Mouse (Mus musculus) hindbrain, embryonic 10.5 days (tissue): ENCODE results near the gene Fen1. TPM values are rescaled to one million over a fixed set of nuclear protein-coding genes. Genes with fewer than 3 reads are reported as not detected.

Source experiments
- DNase-seq: peaks from one replicate; pipeline ENCODE4 v3.0.0-alpha.2; 2017; ENCODE audit warnings: low spot score
- H3K27ac ChIP-seq: fragments of 300-500 bp; sonication (generic); 2 replicates; pipeline ENCODE4 v1.5.1; 2016; ENCODE audit warnings: mild to moderate bottlenecking, moderate library complexity
- H3K27me3 ChIP-seq: fragments of 300-500 bp; sonication (generic); 2 replicates; pipeline ENCODE4 v1.6.1; 2016; ENCODE audit warnings: mild to moderate bottlenecking; ENCODE audit not compliant: poor library complexity, insufficient read depth, severe bottlenecking
- H3K36me3 ChIP-seq: fragments of 300-500 bp; sonication (generic); 2 replicates; pipeline ENCODE4 v1.6.1; 2016; ENCODE audit warnings: mild to moderate bottlenecking, moderate library complexity
- H3K4me1 ChIP-seq: fragments of 300-500 bp; sonication (generic); replicated peaks from 2 replicates; pipeline ENCODE4 v1.6.1; 2016; ENCODE audit warnings: mild to moderate bottlenecking
- H3K4me3 ChIP-seq: fragments of 300-500 bp; sonication (generic); 2 replicates; pipeline ENCODE4 v1.5.1; 2016; ENCODE audit warnings: mild to moderate bottlenecking, moderate library complexity
- H3K9me3 ChIP-seq: fragments of 300-500 bp; sonication (generic); 2 replicates; pipeline ENCODE4 v1.6.1; 2016; ENCODE audit warnings: mild to moderate bottlenecking, moderate library complexity
- WGBS: fragments of 180-500 bp; shearing (Covaris S2); methylation state at CpG from one replicate; pipeline ENCODE4 v1.1.7; 2016; 5-methylcytosine and 5-hydroxymethylcytosine counted together
- polyA plus RNA-seq: library from polyadenylated mRNA; unstranded; fragments of >200 nt; fragmentation: Nextera tagmentation; extraction: Ambion mirVana; gene quantifications from 2 replicates; pipeline ENCODE4 v1.2.1, GENCODE M21; 2016

The Fen1 gene
- polyA plus RNA-seq, 1 experiment from 2014 or later = 135 TPM

GRCm38 (mm10) chr19:10231871-10232270 lies 27.9 kb upstream of the Fen1 start:
- no peak overlapping the region for H3K27ac ChIP-seq
- WGBS = 16% methylated on average over 5 of the region's 5 CpGs
- DNase-seq = no peak

GRCm38 (mm10) chr19:10231016-10231415 lies 27.0 kb upstream of the Fen1 start:
- WGBS = 10% methylated on average over 7 of the region's 7 CpGs
- Histone ChIP-seq H3K36me3 (no peaks in the 10 kb centered on the region), H3K9me3 (no peaks in the 10 kb centered on the region), H3K27ac (no peak overlapping the region; the same call in 1 of the 2 replicates), H3K4me3 (no peak overlapping the region), H3K4me1 (peaks cover 41% of the 10 kb centered on the region), H3K27me3 (peaks cover 4% of the 10 kb centered on the region; the same call in 1 of the 2 replicates)
- DNase-seq = no peak

More at GRCm38 (mm10) chr19:10231871-10232270, 27.9 kb upstream of the Fen1 start:
- no peaks in the 10 kb centered on the region for H3K9me3 ChIP-seq
- H3K4me1 ChIP-seq = peaks cover 41% of the 10 kb centered on the region
- no peaks in the 10 kb centered on the region for H3K36me3 ChIP-seq
- no peak overlapping the region for H3K4me3 ChIP-seq
- H3K27me3 ChIP-seq = peaks cover 4% of the 10 kb centered on the region; the same call in 1 of the 2 replicates

GRCm38 (mm10) chr19:10225767-10226166 lies 21.8 kb upstream of the Fen1 start:
- H3K36me3 ChIP-seq = no peaks in the 10 kb centered on the region

GRCm38 (mm10) chr19:10224637-10225453 lies 20.9 kb upstream of the Fen1 start:
- DNase-seq = peak; percentile 58
- Histone ChIP-seq H3K27me3 (peaks cover 3% of the 10 kb centered on the region; the same call in 1 of the 2 replicates), H3K4me3 (peak overlapping the region; percentile 36), H3K9me3 (no peaks in the 10 kb centered on the region), H3K36me3 (no peaks in the 10 kb centered on the region), H3K27ac (peak overlapping the region; percentile 87), H3K4me1 (peaks cover 44% of the 10 kb centered on the region)
- 24% methylated on average over 26 of the region's 26 CpGs for WGBS

More at GRCm38 (mm10) chr19:10225767-10226166, 21.8 kb upstream of the Fen1 start:
- Histone ChIP-seq H3K27ac (peak overlapping the region; percentile 87), H3K27me3 (peaks cover 3% of the 10 kb centered on the region; the same call in 1 of the 2 replicates), H3K4me3 (no peak overlapping the region), H3K9me3 (no peaks in the 10 kb centered on the region), H3K4me1 (peaks cover 53% of the 10 kb centered on the region)
- 90% methylated on average over 4 of the region's 4 CpGs for WGBS
- no peak for DNase-seq

GRCm38 (mm10) chr19:10223561-10223960 lies 19.6 kb upstream of the Fen1 start:
- H3K4me3 ChIP-seq = no peak overlapping the region
- H3K27me3 ChIP-seq = 0 out of 2 replicates have a peak, but pooled peaks cover 3% of the 10 kb centered on the region
- peaks cover 44% of the 10 kb centered on the region for H3K4me1 ChIP-seq
- no peak for DNase-seq
- no peaks in the 10 kb centered on the region for H3K36me3 ChIP-seq
- 68% methylated on average over 4 of the region's 4 CpGs for WGBS
- H3K9me3 ChIP-seq = no peaks in the 10 kb centered on the region
- no peak overlapping the region for H3K27ac ChIP-seq

- 50% methylated on average over 8 of the region's 8 CpGs for WGBS
- H3K4me3 ChIP-seq = no peak overlapping the region
- no peaks in the 10 kb centered on the region for H3K36me3 ChIP-seq
- no peaks in the 10 kb centered on the region for H3K9me3 ChIP-seq
- H3K27ac ChIP-seq = 0 out of 2 replicates have a peak overlapping the region, but pooled peaks have one; percentile 8
- H3K27me3 ChIP-seq = 0 out of 2 replicates have a peak, but pooled peaks cover 3% of the 10 kb centered on the region
- DNase-seq = no peak
- peaks cover 42% of the 10 kb centered on the region for H3K4me1 ChIP-seq
Measured at GRCm38 (mm10) chr19:10222656-10223055, 18.7 kb upstream of the Fen1 start.

GRCm38 (mm10) chr19:10221585-10221984 lies 17.6 kb upstream of the Fen1 start:
- H3K27ac ChIP-seq = no peak overlapping the region
- peaks cover 42% of the 10 kb centered on the region for H3K4me1 ChIP-seq
- H3K4me3 ChIP-seq = no peak overlapping the region
- WGBS = 68% methylated on average over 4 of the region's 4 CpGs
- DNase-seq = no peak
- 0 out of 2 replicates have a peak, but pooled peaks cover 3% of the 10 kb centered on the region for H3K27me3 ChIP-seq
- H3K9me3 ChIP-seq = no peaks in the 10 kb centered on the region
- no peaks in the 10 kb centered on the region for H3K36me3 ChIP-seq

- no peak for DNase-seq
- no peaks in the 10 kb centered on the region for H3K36me3 ChIP-seq
- H3K4me1 ChIP-seq = peaks cover 30% of the 10 kb centered on the region
- no peak overlapping the region for H3K27ac ChIP-seq
- H3K27me3 ChIP-seq = no peaks in the 10 kb centered on the region
- WGBS = 72% methylated on average over 6 of the region's 6 CpGs
- H3K9me3 ChIP-seq = no peaks in the 10 kb centered on the region
- H3K4me3 ChIP-seq = no peak overlapping the region
Measured at GRCm38 (mm10) chr19:10219593-10219992, 15.6 kb upstream of the Fen1 start.

GRCm38 (mm10) chr19:10219108-10219507 lies 15.1 kb upstream of the Fen1 start:
- Histone ChIP-seq H3K27me3 (no peaks in the 10 kb centered on the region), H3K4me1 (peaks cover 25% of the 10 kb centered on the region), H3K4me3 (no peak overlapping the region), H3K27ac (no peak overlapping the region), H3K36me3 (no peaks in the 10 kb centered on the region; the same call in 1 of the 2 replicates), H3K9me3 (no peaks in the 10 kb centered on the region)
- DNase-seq = no peak
- 62% methylated on average over 3 of the region's 3 CpGs for WGBS

- H3K4me3 ChIP-seq = no peak overlapping the region
- peaks cover 7% of the 10 kb centered on the region; the same call in 1 of the 2 replicates for H3K4me1 ChIP-seq
- H3K27me3 ChIP-seq = no peaks in the 10 kb centered on the region
- H3K36me3 ChIP-seq = peaks cover 27% of the 10 kb centered on the region
- no peak for DNase-seq
- H3K9me3 ChIP-seq = no peaks in the 10 kb centered on the region
- 81% methylated on average over 8 of the region's 8 CpGs for WGBS
- H3K27ac ChIP-seq = no peak overlapping the region
Measured at GRCm38 (mm10) chr19:10216101-10216500, 12.1 kb upstream of the Fen1 start.

- no peak overlapping the region for H3K27ac ChIP-seq
- H3K36me3 ChIP-seq = peaks cover 48% of the 10 kb centered on the region
- H3K9me3 ChIP-seq = no peaks in the 10 kb centered on the region
- peaks cover 2% of the 10 kb centered on the region; the same call in 1 of the 2 replicates for H3K4me1 ChIP-seq
- H3K4me3 ChIP-seq = no peak overlapping the region
- 90% methylated on average over 10 of the region's 10 CpGs for WGBS
- DNase-seq = no peak
- H3K27me3 ChIP-seq = no peaks in the 10 kb centered on the region
Measured at GRCm38 (mm10) chr19:10213796-10214471, 10.0 kb upstream of the Fen1 start.

- no peaks in the 10 kb centered on the region; the same call in 1 of the 2 replicates for H3K4me1 ChIP-seq
- DNase-seq = no peak
Measured at GRCm38 (mm10) chr19:10210885-10211284, 6.9 kb upstream of the Fen1 start.

GRCm38 (mm10) chr19:10208851-10209250 lies 4.9 kb upstream of the Fen1 start:
- H3K27me3 ChIP-seq = no peaks in the 10 kb centered on the region
- 87% methylated on average over 3 of the region's 3 CpGs for WGBS
- H3K36me3 ChIP-seq = peaks cover 81% of the 10 kb centered on the region
- no peak for DNase-seq
- H3K27ac ChIP-seq = no peak overlapping the region
- H3K9me3 ChIP-seq = no peaks in the 10 kb centered on the region
- H3K4me1 ChIP-seq = peaks cover 9% of the 10 kb centered on the region
- no peak overlapping the region for H3K4me3 ChIP-seq

More at GRCm38 (mm10) chr19:10210885-10211284, 6.9 kb upstream of the Fen1 start:
- no peaks in the 10 kb centered on the region for H3K9me3 ChIP-seq
- H3K27me3 ChIP-seq = no peaks in the 10 kb centered on the region
- no peak overlapping the region for H3K27ac ChIP-seq
- WGBS = 84% methylated on average over 4 of the region's 4 CpGs
- H3K4me3 ChIP-seq = no peak overlapping the region
- peaks cover 79% of the 10 kb centered on the region for H3K36me3 ChIP-seq
